ENCODE assay signal across 27 mouse cellular contexts in the genomic region with DNA sequence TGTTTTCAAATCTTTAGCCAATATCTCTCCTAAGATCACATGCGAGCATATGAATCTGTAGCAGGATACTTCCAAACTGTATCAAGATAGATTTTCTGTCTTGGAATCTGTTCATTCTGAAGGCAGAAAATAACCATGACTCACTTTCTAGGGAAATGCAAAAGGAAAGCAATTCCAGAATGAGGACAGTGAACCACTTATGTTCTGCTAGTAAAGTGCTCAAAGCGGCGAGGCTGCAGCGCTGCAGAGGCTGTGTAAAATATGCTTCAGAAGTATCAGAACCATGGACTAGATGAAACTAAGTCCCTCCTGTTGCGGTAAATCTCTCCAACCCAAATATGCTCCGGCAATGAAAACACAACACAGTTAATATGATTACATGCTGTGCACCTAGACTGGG. TPM values are rescaled to one million over a fixed set of nuclear protein-coding genes. Genes with fewer than 3 reads are reported as not detected.
DNase-seq lines count a peak whose midpoint lies in the region; ATAC-seq and TF ChIP-seq lines count a peak whose summit lies in the region.
"Had no signal": no experiment of that assay in that cellular context is flagged by ENCODE, and none has a peak within 500 bp of the region (broad histone marks: within the 10 kb centered on the region; RNA-seq: fewer than 3 reads in every experiment).

No protein-coding gene starts in this region.

- no peaks in the 10 kb centered on the region for H3K4me1 ChIP-seq in neural tube, embryonic 15.5 days
- H3K4me1 ChIP-seq: embryonic facial prominence, embryonic 10.5 days; forebrain, embryonic 13.5 days; heart, embryonic 15.5 days; hindbrain, embryonic 13.5 days had no signal

- H3K4me3 ChIP-seq in left cerebral cortex, adult 2 months = no peak overlapping the region
- no peak overlapping the region for H3K4me3 ChIP-seq in neural tube, embryonic 15.5 days (replicated peaks)
- H3K4me3 ChIP-seq: embryonic facial prominence, embryonic 10.5 days; forebrain, embryonic 13.5 days; heart, adult 2 months; heart, embryonic 15.5 days; hindbrain, embryonic 13.5 days had no signal

- no peak overlapping the region for H3K9ac ChIP-seq in neural tube, embryonic 15.5 days (replicated peaks)
- H3K9ac ChIP-seq: forebrain, embryonic 13.5 days; forebrain, postnatal 0 days; heart, embryonic 15.5 days; hindbrain, embryonic 13.5 days had no signal

- H3K9me3 ChIP-seq in neural tube, embryonic 15.5 days (replicated peaks) = no peaks in the 10 kb centered on the region
- H3K9me3 ChIP-seq: embryonic facial prominence, embryonic 10.5 days; forebrain, embryonic 13.5 days; G1E; heart, embryonic 15.5 days; hindbrain, embryonic 13.5 days had no signal

- H3K4me2 ChIP-seq in neural tube, embryonic 15.5 days = no peak overlapping the region
- H3K4me2 ChIP-seq: forebrain, embryonic 13.5 days; heart, embryonic 11.5 days; heart, embryonic 15.5 days; hindbrain, embryonic 13.5 days had no signal

- no peak for DNase-seq in frontal cortex, postnatal 25 days (ENCODE audit: low spot score in 2 of 2)
- no peak for DNase-seq in left cerebral cortex, adult 2 months (ENCODE audit: extremely low spot score in 1 of 2, low spot score in 2 of 2)
- DNase-seq in left cerebral cortex, adult 11 months (ENCODE audit: low spot score) = no peak
- DNase-seq in right cerebral cortex, postnatal 10 days (ENCODE audit: low spot score in 2 of 2) = peak; percentile 36 to 55
- no peak for DNase-seq in adrenal gland, adult 2 months
- DNase-seq: adrenal gland, postnatal 10 days; B cell, adult 2 months; cerebellum, adult 18-20 months; cerebellum, adult 9-11 months; cerebellum, postnatal 36 days; forebrain, postnatal 0 days; gastrocnemius, postnatal 14 days; heart, adult 2 months; heart, postnatal 14 days had no signal

- WGBS in neural tube, embryonic 15.5 days = 93% methylated on average over 6 of the region's 6 CpGs

- H3K27me3 ChIP-seq in neural tube, embryonic 15.5 days (replicated peaks) = no peaks in the 10 kb centered on the region
- H3K27me3 ChIP-seq: forebrain, embryonic 13.5 days; heart, embryonic 15.5 days; hindbrain, embryonic 13.5 days had no signal

- TF ChIP-seq CTCF in left cerebral cortex, adult 2 months (IDR thresholded peaks at IDR 0.05) = no peak

- H3K36me3 ChIP-seq in neural tube, embryonic 15.5 days = no peaks in the 10 kb centered on the region
- H3K36me3 ChIP-seq: embryonic facial prominence, embryonic 10.5 days; G1E; heart, embryonic 15.5 days; hindbrain, embryonic 13.5 days had no signal

- intact Hi-C loops in left cerebral cortex, adult 2 months (cut with DNase I) = no loop called here

- peak; percentile 99 for ATAC-seq in frontal cortex, adult (ENCODE audit: low TSS enrichment)
- no peak for ATAC-seq in neural tube, embryonic 15.5 days (ENCODE audit: low FRiP score)
- ATAC-seq: CD4-positive, CD25-positive, alpha-beta regulatory T cell, adult 4 months; forebrain, embryonic 13.5 days; forebrain, postnatal 0 days; hindbrain, postnatal 0 days had no signal

- peak overlapping the region; percentile 24; the same call in 1 of the 2 replicates for H3K27ac ChIP-seq in left cerebral cortex, adult 2 months
- no peak overlapping the region for H3K27ac ChIP-seq in neural tube, embryonic 15.5 days (replicated peaks)
- H3K27ac ChIP-seq: embryonic facial prominence, embryonic 10.5 days; forebrain, embryonic 13.5 days; heart, adult 2 months; heart, embryonic 15.5 days; hindbrain, embryonic 13.5 days; hindbrain, postnatal 0 days had no signal

RNA-seq across cellular contexts. Expression of gene Fmn2, which starts 19.1 kb away (rescaled TPM):
- 10 to 100 TPM; 81.5 to 87.0 TPM for total RNA-seq in left cerebral cortex, adult 2 months (2021)
- 8.3 and 8.5 TPM in 2 replicates for polyA plus RNA-seq in neural tube, embryonic 15.5 days (2015; fragmentation: Nextera tagmentation; extraction: Ambion mirVana)
- 1 to 10 TPM; 3.9 TPM for total RNA-seq in adrenal gland, adult 2 months (2021)
- 0.45 and 0.52 TPM in 2 replicates for polyA plus RNA-seq in adrenal gland, adult 2 months (2012; rRNA removed)
- total RNA-seq: G1E had no signal
- polyA plus RNA-seq: CD4-positive, CD25-positive, alpha-beta regulatory T cell, adult 4 months; G1E had no signal

RNA-seq across cellular contexts. Expression of gene Olfr220, which starts 40.7 kb away (rescaled TPM):
- not detected for total RNA-seq in left cerebral cortex, adult 2 months (2021)
- not detected in 2 replicates for polyA plus RNA-seq in neural tube, embryonic 15.5 days (2015; fragmentation: Nextera tagmentation; extraction: Ambion mirVana)
- not detected for total RNA-seq in adrenal gland, adult 2 months (2021)
- polyA plus RNA-seq in adrenal gland, adult 2 months (2012; rRNA removed) = not detected in 2 replicates
- total RNA-seq: adrenal gland, postnatal 10 days; forebrain, postnatal 0 days; gastrocnemius, adult 18-20 months; gastrocnemius, postnatal 14 days; heart, adult 2 months; heart, postnatal 14 days; hematopoietic stem cell, adult 5-6 weeks; hindbrain, postnatal 0 days had no signal
- polyA plus RNA-seq: embryonic facial prominence, embryonic 10.5 days; forebrain, embryonic 13.5 days; forebrain, postnatal 0 days; G1E; gonadal fat pad, adult 2 months; heart, adult 2 months; heart, embryonic 11.5 days; heart, embryonic 15.5 days; hindbrain, embryonic 13.5 days; hindbrain, postnatal 0 days had no signal

RNA-seq across cellular contexts. Expression of gene Olfr414, which starts 58.7 kb away (rescaled TPM):
- total RNA-seq in left cerebral cortex, adult 2 months (2021) = not detected
- polyA plus RNA-seq in neural tube, embryonic 15.5 days (2015; fragmentation: Nextera tagmentation; extraction: Ambion mirVana) = not detected in 2 replicates
- not detected for total RNA-seq in adrenal gland, adult 2 months (2021)
- polyA plus RNA-seq in adrenal gland, adult 2 months (2012; rRNA removed) = not detected in 2 replicates
- total RNA-seq: adrenal gland, postnatal 10 days; forebrain, postnatal 0 days; gastrocnemius, adult 18-20 months; gastrocnemius, postnatal 14 days; heart, adult 2 months; heart, postnatal 14 days; hematopoietic stem cell, adult 5-6 weeks; hindbrain, postnatal 0 days had no signal
- polyA plus RNA-seq: CD4-positive, CD25-positive, alpha-beta regulatory T cell, adult 4 months; embryonic facial prominence, embryonic 10.5 days; forebrain, embryonic 13.5 days; forebrain, postnatal 0 days; G1E; gonadal fat pad, adult 2 months; heart, adult 2 months; heart, embryonic 11.5 days; heart, embryonic 15.5 days; hindbrain, embryonic 13.5 days; hindbrain, postnatal 0 days had no signal

Comparison
In these comparisons a context has a peak if more than half of its experiments do, and no peak if none do; other contexts are left out.
1. DNase-seq: peak in right cerebral cortex, postnatal 10 days (2 of 2); none in frontal cortex, postnatal 25 days (0 of 2), left cerebral cortex, adult 2 months (0 of 2), left cerebral cortex, adult 11 months (single experiment) and adrenal gland, adult 2 months (single experiment).
2. RNA of gene Fmn2, which starts 19.1 kb away (total RNA-seq): 81.5 to 87.0 TPM in left cerebral cortex, adult 2 months; 3.9 TPM in adrenal gland, adult 2 months; every median in the first group is over 10 times any median in the second.